Mouse (Mus musculus): ENCODE measurements around the gene Fbln2.

DNA sequence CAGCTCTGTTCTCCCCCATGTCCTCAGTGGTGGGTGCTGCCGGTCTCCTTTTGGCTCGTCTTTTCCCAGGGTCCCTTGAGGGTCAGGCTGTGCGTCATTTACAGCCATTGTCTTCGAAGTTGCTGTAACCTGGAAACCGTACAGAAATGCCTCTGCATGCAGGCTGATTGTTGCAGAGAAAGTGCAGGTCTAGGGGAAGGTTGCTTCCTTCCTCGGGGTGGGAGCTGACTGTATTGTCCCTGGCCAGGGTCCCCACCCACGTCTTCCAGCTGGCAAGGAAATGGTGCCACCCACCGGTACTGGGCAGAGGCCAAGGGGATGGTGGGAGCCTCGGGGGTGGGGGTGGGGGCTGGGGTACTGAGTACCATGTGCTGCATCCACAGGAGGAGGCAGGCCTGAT lies 6.2 kb downstream of the Fbln2 start:
- TF ChIP-seq CTCF (IDR thresholded peaks at IDR 0.05; ENCODE audit: borderline replicate concordance, control insufficient read depth, extremely low read depth, insufficient read depth, low read length, poor library complexity) (no peak), POLR2A (IDR thresholded peaks at IDR 0.05; ENCODE audit: control insufficient read depth, extremely low read depth, insufficient read depth, low read length, poor library complexity) (no peak)

Data from thymus, adult 2 months (tissue).